Mouse (Mus musculus) erythroblast, embryonic 14.5 days (primary cell): ENCODE measurements around the gene Evi5l. TPM values are rescaled to one million over a fixed set of nuclear protein-coding genes. Genes with fewer than 3 reads are reported as not detected.

Experiments used
- H3K27me3 ChIP-seq: 2 replicates; pipeline ENCODE4 v1.6.1; 2012; ENCODE audit warnings: inconsistent platforms; ENCODE audit not compliant: control insufficient read depth
- H3K36me3 ChIP-seq: 2 replicates; pipeline ENCODE4 v1.6.1; 2012; ENCODE audit warnings: mild to moderate bottlenecking, inconsistent platforms; ENCODE audit not compliant: control insufficient read depth
- H3K4me1 ChIP-seq: 2 replicates; pipeline ENCODE4 v1.6.1; 2012; ENCODE audit warnings: inconsistent platforms; ENCODE audit not compliant: control insufficient read depth
- H3K4me3 ChIP-seq: replicated peaks from 2 replicates; pipeline ENCODE3; 2012; ENCODE audit warnings: moderate library complexity, mild to moderate bottlenecking, inconsistent platforms
- H3K9me3 ChIP-seq: 2 replicates; pipeline ENCODE4 v1.6.1; 2012; ENCODE audit warnings: low read length, inconsistent platforms, mixed read lengths; ENCODE audit not compliant: control insufficient read depth
- GATA1 ChIP-seq: IDR thresholded peaks from 2 replicates; pipeline ENCODE4 v1.6.1; 2012; ENCODE audit warnings: low read length, inconsistent platforms, mixed read lengths
- TAL1 ChIP-seq: IDR thresholded peaks from 3 replicates; pipeline ENCODE4 v1.6.1; 2012; ENCODE audit warnings: low read length, inconsistent platforms, mixed read lengths
- polyA plus RNA-seq: library from polyadenylated mRNA; stranded (reverse); fragments of >175 nt; gene quantifications from 2 replicates; pipeline ENCODE4 v1.2.3, GENCODE M21; 2012

Gene Evi5l
- polyA plus RNA-seq, 1 experiment, result 1.5 TPM

- H3K4me3 ChIP-seq, result peak overlapping the region; percentile 44
- peaks cover 84% of the 10 kb centered on the region for H3K27me3 ChIP-seq
- H3K36me3 ChIP-seq, result no peaks in the 10 kb centered on the region; the same call in 1 of the 2 replicates
- peaks cover 8% of the 10 kb centered on the region; the same call in 1 of the 2 replicates for H3K9me3 ChIP-seq
- H3K4me1 ChIP-seq, result peaks cover 22% of the 10 kb centered on the region
- no peak for TF ChIP-seq TAL1
- no peak for TF ChIP-seq GATA1
Observed at GRCm38 (mm10) chr8:4213210-4214005, 47.0 kb downstream of the Evi5l start.

- no peaks in the 10 kb centered on the region for H3K36me3 ChIP-seq
- TF ChIP-seq TAL1 (no peak), GATA1 (no peak)
- H3K9me3 ChIP-seq, result peaks cover 6% of the 10 kb centered on the region; the same call in 1 of the 2 replicates
- peaks cover 88% of the 10 kb centered on the region for H3K27me3 ChIP-seq
- H3K4me3 ChIP-seq, result peak overlapping the region; percentile 44
- H3K4me1 ChIP-seq, result peaks cover 22% of the 10 kb centered on the region
Observed at GRCm38 (mm10) chr8:4214006-4214980, 47.9 kb downstream of the Evi5l start.

GRCm38 (mm10) chr8:4216296-4216695, 49.9 kb downstream of the Evi5l start:
- H3K4me1 ChIP-seq, result peaks cover 22% of the 10 kb centered on the region
- no peak overlapping the region for H3K4me3 ChIP-seq
- peaks cover 81% of the 10 kb centered on the region for H3K27me3 ChIP-seq

GRCm38 (mm10) chr8:4216791-4217621, 50.6 kb downstream of the Evi5l start, which contains the start of gene Prr36:
Gene Prr36 (minus strand): TSS chr8:4217459.
- peaks cover 78% of the 10 kb centered on the region for H3K27me3 ChIP-seq
- TF ChIP-seq GATA1 (no peak), TAL1 (no peak)
- peaks cover 6% of the 10 kb centered on the region; the same call in 1 of the 2 replicates for H3K9me3 ChIP-seq
- H3K36me3 ChIP-seq, result no peaks in the 10 kb centered on the region
- H3K4me3 ChIP-seq, result no peak within 1 kb of the TSS
- H3K4me1 ChIP-seq, result peaks cover 22% of the 10 kb centered on the region

More at GRCm38 (mm10) chr8:4216296-4216695, 49.9 kb downstream of the Evi5l start:
- Histone ChIP-seq H3K9me3 (peaks cover 6% of the 10 kb centered on the region; the same call in 1 of the 2 replicates), H3K36me3 (no peaks in the 10 kb centered on the region)
- TF ChIP-seq TAL1, result no peak
- TF ChIP-seq GATA1, result no peak

GRCm38 (mm10) chr8:4219617-4220016, 53.2 kb downstream of the Evi5l start:
- Histone ChIP-seq H3K27me3 (peaks cover 70% of the 10 kb centered on the region), H3K36me3 (no peaks in the 10 kb centered on the region), H3K9me3 (peaks cover 4% of the 10 kb centered on the region; the same call in 1 of the 2 replicates), H3K4me3 (no peak overlapping the region), H3K4me1 (peaks cover 3% of the 10 kb centered on the region)
- TF ChIP-seq TAL1, result no peak
- TF ChIP-seq GATA1, result no peak

GRCm38 (mm10) chr8:4222059-4222458, 55.7 kb downstream of the Evi5l start:
- Histone ChIP-seq H3K4me1 (peaks cover 9% of the 10 kb centered on the region), H3K27me3 (peaks cover 70% of the 10 kb centered on the region)

GRCm38 (mm10) chr8:4226323-4226722, 60.0 kb downstream of the Evi5l start:
- no peaks in the 10 kb centered on the region for H3K9me3 ChIP-seq
- TF ChIP-seq TAL1 (no peak), GATA1 (no peak)
- H3K4me1 ChIP-seq, result peaks cover 24% of the 10 kb centered on the region
- peak overlapping the region; percentile 35 for H3K4me3 ChIP-seq
- no peaks in the 10 kb centered on the region for H3K36me3 ChIP-seq
- peaks cover 68% of the 10 kb centered on the region for H3K27me3 ChIP-seq

More at GRCm38 (mm10) chr8:4222059-4222458, 55.7 kb downstream of the Evi5l start:
- Histone ChIP-seq H3K9me3 (0 out of 2 replicates have a peak, but pooled peaks cover under 1% of the 10 kb centered on the region), H3K4me3 (no peak overlapping the region), H3K36me3 (no peaks in the 10 kb centered on the region)
- TF ChIP-seq TAL1 (no peak), GATA1 (no peak)

- Histone ChIP-seq H3K4me1 (peaks cover 29% of the 10 kb centered on the region), H3K36me3 (no peaks in the 10 kb centered on the region), H3K9me3 (no peaks in the 10 kb centered on the region), H3K27me3 (peaks cover 67% of the 10 kb centered on the region), H3K4me3 (peak within 1 kb of the TSS; percentile 35)
- TF ChIP-seq TAL1 (no peak), GATA1 (no peak)
Observed at GRCm38 (mm10) chr8:4226739-4227347, 60.5 kb downstream of the Evi5l start, which contains the start of gene Lrrc8e. Gene Lrrc8e (plus strand): TSS chr8:4226827.
